Mouse (Mus musculus) thymus, postnatal 10 days (tissue): ENCODE data around the gene Gm49387.
A peak's percentile ranks its signal among the peaks of the same experiment; 100 is the strongest.

Experiments used
- DNase-seq, 2 experiments: peaks; one replicate each; pipeline ENCODE4 v3.0.0; 2021; ENCODE audit warnings: low spot score in 2 of 2

Gene Gm49387

DNA sequence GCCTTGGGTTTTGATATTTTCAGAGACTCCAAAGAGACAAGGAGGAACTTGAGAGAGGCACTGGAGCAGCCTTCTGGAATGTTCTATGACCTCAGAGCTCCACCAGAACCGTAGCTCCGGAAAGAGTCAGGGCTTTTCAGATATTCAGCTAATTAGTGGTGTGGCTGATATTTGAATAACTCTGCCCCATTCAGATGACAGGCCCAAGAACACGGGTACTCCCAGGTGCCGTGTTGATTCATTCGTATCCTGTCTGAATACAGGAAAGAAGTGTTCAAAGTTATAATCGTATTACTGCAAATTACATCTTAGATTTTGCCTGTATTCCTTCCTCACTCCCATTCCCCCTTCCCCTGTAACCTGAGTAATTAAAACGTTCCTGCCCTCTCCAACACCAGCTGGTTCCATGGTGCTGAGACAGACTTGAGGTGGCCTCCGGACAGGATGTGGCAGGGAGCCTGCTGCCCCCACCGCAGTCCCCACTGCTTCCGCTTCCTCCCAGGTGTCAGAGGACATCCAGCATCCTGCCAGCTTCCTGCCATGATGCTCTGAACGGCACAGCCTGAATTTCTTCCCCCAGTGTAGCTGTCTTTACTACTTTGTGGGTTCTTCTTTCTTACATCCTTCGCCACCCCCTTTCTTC is 109.1 kb downstream of the Gm49387 start:
- DNase-seq = peak; percentile 86 to 90

DNA sequence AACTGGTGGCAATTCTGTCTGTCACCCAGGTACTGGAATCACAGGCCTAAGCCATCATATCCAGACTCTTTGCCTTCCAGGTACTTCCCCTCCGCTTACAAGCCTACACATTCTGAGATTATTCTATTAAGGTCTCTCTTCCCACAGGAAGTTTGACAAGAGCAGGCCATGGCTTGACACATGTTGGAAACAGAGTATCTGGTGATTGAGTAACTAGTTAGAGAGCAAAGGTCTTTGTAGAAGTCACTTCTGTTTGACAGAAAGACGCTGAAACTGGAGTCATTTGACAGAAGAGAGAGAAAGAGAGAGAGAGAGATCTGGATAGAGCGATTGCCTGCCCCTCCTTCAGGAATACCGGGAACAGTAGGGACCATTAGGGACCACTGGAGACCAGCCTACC is 109.8 kb downstream of the Gm49387 start:
- no peak for DNase-seq

DNA sequence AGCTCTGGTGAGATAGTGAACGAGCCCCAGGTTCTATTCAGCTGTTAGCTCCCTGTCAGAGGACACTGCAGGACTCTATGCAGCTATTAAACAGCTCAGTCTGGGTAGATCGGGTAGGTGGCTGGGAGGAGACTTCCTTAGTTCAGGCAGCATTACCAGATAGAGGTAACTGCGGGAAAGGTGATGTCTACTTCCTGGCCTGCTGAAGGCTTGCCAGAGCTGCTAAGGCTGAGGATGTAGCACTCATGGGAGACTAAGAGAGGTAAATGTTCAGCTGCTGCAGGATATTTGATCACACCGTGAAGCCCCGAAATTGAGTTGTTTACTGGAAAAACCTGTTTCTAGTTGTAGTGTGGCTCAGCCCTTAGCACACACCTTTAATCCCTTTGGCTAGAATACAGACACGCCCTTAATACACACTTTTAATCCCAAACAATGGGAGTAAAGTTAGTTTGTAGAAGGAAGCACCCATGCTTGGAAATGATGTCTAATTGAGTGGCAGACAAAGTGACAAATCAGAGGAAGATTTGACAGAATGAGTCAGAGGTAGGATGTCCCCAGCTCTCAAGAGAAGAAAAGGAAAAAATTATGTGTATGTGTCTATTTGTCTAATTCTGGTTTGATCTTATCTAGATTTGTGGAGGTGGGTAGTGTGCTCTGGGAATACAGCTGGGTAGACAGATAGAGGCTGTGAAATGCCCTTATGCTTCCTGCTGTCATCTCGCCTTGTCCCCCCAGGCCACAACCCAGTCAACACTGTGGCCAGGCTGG is 115.5 kb downstream of the Gm49387 start:
- DNase-seq = no peak

DNA sequence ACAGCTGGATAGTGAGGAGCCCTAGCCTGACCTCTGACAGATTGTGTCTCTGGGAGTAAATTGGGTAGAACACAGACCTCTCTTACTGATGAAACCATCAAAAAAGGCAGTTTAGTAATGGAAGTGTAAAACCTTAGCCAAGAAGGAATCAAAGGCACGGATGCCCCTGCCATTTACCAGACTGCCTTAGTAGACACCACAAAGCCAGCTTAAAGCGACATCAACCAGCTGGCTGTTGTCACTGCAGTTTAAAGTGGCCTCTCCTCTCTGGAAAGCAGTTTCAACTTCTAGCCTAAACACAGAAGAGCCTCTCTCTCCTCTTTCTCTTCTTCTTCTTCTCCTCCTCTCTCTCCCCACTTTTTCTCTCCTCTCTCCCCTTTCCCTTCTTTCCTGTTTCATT is 119.4 kb downstream of the Gm49387 start:
- DNase-seq = peak in 1 of 2 experiments; percentile 57

- DNase-seq = peak in 1 of 2 experiments; percentile 7
These were observed 121.5 kb downstream of the Gm49387 start for GRCm38 (mm10) chr14:31519165-31519564.

DNA sequence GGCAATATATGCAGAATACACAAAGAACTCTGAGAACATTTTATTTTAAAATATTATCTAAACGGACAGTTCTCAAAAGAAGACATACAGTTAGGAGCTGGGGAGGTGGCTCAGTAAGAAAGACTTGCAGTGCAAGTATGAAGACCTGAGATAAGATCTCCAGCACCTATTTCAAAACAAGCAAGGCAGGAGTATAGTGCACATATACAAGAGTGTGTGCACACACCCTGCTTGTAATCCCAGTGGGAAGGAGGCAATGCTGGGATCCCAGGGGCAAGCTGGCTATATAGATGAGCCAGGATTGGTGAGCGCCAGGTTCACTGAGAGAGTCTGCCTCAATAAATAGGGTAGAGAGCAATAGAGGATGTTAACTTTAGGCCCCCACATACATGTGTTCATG is 124.8 kb downstream of the Gm49387 start:
- no peak for DNase-seq

- no peak for DNase-seq
These were observed 130.4 kb downstream of the Gm49387 start for GRCm38 (mm10) chr14:31510322-31510721.

DNA sequence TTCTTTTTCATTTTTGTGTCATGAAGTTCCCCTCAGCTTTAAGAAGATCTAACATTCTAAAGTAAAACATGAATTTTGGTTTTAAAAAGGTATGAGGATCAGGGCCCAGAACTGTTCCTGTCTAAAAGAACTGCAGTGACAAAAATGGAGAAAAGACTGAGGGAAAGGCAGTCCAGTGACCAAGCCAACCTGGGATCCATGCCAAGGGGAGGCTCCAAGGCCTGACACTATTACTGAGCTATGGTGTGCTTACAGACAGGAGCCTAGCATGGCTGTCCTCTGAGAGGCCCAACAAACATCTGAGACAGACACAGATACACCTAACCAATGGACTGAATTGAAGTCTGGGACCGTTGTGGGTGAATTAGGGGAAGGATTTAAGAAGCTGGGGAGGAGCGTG is 130.8 kb downstream of the Gm49387 start:
- DNase-seq = no peak

DNA sequence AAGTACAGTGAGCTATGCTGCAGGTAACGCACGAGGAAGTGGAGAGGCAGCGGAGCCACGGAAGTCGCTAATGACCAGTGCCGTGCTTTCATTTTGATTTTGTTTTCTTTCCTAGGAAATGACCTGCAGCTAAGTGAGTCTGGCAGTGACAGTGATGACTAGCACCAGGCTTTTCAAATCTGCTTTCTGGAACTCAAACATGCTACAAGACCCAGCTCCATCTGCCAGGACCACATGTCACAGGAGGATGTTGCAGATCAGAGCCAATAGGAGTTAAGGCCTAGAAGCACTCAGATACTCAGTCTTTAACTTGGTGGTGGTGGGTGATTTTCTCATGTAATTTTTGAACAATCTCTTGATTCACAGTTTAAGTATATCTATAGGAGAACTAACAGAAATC is 134.2 kb downstream of the Gm49387 start:
- DNase-seq = no peak

DNA sequence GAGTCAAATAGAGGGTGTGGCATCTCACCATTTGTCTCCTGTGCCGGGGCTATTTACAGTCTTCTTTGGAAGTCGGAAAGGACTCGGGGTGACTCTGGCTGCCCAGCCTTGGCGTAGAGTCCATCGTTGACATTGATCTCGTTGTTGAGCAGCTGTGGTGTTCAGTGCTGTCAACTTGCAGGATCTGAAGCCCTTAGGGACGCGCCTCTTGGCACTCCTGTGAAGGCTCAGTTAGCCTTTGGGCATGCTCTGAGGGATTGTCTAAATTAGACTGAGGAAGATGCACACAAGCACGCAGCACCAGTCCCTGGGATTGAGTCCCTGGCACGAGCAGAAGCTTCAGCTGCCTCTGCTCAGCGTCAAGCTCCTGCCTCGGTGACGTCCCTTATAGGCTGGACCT is 137.3 kb downstream of the Gm49387 start:
- DNase-seq = no peak
